Mouse (Mus musculus) adrenal gland, postnatal 25 days (tissue): ENCODE results near the gene Glce. TPM values are rescaled to one million over a fixed set of nuclear protein-coding genes. Genes with fewer than 3 reads are reported as not detected.

Source experiments
- DNase-seq: peaks from one replicate; pipeline ENCODE4 v3.0.0; 2021; ENCODE audit warnings: mixed read lengths
- microRNA-seq, 2 experiments: library from miRNA; unstranded; fragments of <30 nt; microRNA quantifications; one replicate each; pipeline ENCODE4 v1.2.0; 2021
- total RNA-seq: library from RNA; stranded (reverse); gene quantifications from 2 replicates; pipeline ENCODE4 v1.2.3, GENCODE M21; 2021

The Glce gene
- total RNA-seq, 1 experiment from 2014 or later: 39.3 TPM

DNA sequence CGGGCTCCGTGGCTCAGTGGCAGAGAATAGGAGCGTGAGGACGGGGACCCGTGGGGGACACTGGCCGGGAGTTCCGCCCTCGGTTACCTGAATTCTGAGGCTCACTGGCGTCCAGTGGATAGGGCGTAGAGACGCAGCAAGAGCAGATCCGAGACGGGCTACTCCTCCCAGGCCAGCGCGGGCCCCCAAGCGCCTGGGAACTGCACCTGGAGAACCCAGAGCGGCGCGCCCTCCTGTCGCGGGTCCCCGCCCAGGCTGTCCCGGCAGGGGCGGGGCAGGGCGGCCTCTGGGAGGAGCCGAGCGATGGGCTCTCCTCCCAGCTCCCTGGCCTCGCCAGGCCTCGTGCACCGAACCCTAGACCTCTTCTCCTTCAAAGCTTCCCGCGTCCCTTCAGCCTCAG is 95.9 kb downstream of the Glce start, which contains the start of gene Paqr5:
Paqr5 (minus strand) TSS at position 257 of the 400 bp plus-strand sequence.
- DNase-seq: peak; percentile 71

- DNase-seq: no peak
Observed at GRCm38 (mm10) chr9:62025056-62025455, 97.4 kb downstream of the Glce start.

GRCm38 (mm10) chr9:62023879-62024278 is 98.6 kb downstream of the Glce start:
- no peak for DNase-seq

- DNase-seq: peak; percentile 56
Observed at GRCm38 (mm10) chr9:62022961-62023680, 99.3 kb downstream of the Glce start.

DNA sequence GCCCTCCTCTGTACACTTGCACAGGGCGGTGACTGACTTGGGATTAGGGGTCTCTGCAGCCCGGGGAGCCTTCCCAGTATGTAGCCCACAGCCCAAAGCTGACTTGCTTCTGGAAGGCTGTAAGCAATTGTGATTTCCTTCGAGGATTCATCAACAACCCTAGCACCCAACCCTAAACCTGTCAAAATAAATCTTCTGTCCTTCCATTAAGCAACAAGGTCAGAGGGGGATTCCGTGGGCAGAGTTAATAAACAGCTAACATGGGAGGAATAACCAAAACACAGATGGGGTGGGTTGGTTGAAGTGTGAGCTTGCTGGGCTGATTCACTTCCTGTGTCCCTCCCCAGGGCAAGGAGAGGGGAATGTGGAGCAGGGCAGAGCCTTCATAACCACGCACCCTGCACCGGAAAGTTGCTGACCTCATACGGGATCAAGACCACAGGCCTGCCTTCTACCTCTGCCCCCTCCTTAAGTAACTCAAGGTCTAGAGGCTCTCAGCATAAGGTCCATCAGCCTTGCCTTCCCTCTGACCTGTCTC is 100.8 kb downstream of the Glce start:
- no peak for DNase-seq

DNA sequence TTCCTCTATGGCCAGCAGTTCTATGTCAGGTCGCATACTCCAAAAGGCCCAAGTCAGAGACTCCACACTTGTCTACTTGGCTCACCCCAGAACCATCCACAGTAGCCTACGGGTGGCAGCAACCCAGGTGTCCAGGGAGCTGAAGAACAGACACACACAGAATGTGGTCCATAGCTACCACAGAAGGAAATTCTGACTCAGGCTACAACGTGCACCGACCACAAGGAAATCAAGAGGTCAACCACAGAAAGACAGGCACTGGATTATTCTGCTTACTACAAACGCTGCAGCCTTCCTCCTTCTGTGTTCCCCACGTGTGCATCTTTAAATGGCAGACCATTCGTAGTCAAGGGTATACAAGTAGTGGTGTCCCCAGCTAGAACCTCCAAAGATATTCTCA is 102.2 kb downstream of the Glce start:
- no peak for DNase-seq

DNA sequence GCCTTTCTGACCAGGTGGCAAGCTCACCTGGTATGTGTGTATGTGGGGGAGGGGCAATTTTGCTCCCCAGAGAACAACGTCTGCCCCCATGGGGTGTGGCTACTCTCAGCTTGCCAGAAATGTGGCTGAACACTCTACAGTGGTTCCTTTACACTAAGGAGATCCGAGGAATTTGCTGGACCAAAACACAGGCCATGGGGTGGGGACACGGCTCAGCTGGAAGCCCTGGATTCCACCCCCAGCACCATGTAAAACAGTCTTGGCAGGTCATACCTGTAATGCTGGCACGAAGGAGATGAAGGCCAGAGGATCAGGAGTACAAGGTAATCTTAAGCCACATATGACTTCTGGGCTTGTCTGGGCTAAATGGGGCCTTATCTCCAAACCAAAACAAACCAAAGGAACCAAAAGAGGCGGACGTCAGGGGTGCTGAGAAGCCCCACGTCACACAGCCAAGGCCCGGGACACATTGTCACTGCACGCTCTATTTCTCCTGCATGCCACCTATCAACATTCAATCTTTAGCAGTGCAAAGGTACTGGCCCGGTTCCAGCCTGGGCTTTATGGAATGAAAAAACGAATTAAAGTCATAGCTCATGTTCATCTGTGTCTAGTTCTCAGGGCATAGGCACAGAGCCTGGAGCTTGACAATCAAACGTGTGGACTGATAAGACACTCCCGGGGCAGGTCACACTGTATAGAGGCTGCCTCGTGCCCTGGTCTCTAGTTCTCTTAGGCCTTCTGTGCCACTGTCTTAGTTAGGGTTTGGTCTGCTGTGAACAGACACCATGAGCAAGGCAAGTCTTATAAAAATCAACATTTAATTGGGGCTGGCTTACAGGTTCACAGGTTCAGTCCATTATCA is 104.0 kb downstream of the Glce start:
- DNase-seq: peak; percentile 9

GRCm38 (mm10) chr9:62017329-62017728 is 105.1 kb downstream of the Glce start:
- no peak for DNase-seq

DNA sequence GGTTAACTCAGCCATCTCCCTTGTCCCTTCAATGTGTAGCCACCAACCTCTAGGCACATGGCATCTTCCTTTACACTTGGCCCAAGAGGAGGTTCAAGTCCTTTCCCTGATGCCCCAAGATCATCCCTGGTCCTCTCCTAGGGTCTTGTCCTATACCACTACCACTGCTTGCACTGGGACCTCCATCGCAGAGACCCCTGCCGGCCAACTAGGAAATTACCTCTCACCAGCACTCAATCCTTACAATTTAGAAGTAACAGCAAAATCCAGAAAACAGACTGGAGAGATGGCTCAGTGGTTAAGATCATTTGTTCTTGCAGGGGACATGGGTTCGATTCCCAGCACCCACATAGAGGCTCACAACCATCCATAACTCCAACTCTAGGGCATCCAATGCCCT is 107.0 kb downstream of the Glce start:
- DNase-seq: no peak

DNA sequence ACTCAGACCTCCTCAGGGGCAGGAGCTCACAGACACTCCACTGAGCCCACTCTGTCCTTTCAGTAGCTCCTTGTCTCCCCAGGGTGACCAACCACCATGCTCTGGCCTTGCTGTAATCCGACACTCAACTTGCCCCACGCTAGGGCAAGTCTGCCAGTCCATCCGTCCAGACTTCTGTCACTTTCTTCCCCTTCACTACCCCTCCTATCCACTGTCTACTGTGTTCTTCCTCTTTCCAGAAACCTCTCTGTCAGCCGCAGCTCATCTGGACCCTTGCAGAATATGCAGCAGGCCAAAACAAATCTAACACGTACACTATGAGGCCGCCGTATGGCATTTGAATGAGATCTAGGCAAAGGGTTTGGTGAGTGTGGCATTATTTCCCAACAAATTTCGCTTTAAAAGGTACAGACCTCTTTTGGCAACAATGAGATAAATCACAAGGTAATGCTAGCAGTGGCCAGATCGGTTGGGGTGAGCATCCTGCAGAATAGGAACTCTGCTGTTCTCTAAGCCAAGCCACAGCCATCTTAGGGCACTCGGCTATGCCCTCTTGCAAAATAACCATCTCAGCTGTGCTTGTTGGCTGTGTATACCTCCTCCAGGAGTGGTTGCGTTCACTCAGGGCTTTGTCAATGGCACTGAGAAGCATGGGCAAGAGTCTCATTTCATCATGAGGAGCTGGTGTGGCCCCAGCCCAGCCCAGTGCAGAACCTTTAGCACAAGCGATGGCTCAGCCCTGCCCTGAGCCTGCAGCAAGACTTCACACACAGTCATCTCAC is 108.9 kb downstream of the Glce start:
- no peak for DNase-seq

GRCm38 (mm10) chr9:62008360-62008759 is 114.1 kb downstream of the Glce start:
- no peak for DNase-seq

Small RNA genes lying within 50 kb of the gene (microRNA-seq; reads per million reads assigned to microRNA genes)
- gene Mir5133: 1.7 to 4.3 reads per million in 2 experiments

Other genes starting within 250 kb of the Glce start
- gene Rplp1, start 208.1 kb downstream of the Glce start, total RNA-seq: 1,828 and 1,881 TPM in 2 replicates
- 12.0 and 13.8 TPM in 2 replicates for gene Kif23, start 175.9 kb downstream of the Glce start, total RNA-seq
- gene Paqr5, start 95.8 kb downstream of the Glce start, total RNA-seq: 12.0 and 13.8 TPM in 2 replicates
- not detected in 2 replicates for gene Spesp1, start 159.6 kb upstream of the Glce start, total RNA-seq
- 271 and 320 TPM in 2 replicates for gene Anp32a, start 218.6 kb upstream of the Glce start, total RNA-seq